Mouse (Mus musculus): ENCODE data around the gene Paics. TPM values are rescaled to one million over a fixed set of nuclear protein-coding genes. Genes with fewer than 3 reads are reported as not detected.

Gene Paics
- total RNA-seq, 1 experiment, result 369 TPM

DNA sequence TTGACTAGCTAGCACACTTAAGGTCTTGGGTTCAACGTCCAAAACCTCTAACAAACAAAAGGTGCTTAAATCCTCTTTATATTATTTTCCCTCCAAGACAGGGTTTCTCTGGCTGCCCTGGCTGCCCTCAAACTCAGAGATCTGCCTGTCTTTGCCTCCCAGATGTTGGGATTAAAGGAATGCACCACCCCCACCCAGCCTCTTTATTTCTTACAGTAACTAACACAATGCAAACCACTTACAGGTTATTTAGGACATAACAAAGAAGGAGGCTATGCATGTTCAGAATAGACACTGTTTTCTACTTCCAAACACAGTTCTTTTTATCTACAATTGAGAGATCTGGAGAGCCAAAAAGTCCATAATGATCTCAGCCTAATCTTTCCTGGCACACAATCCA is 26.8 kb upstream of the Paics start:
- Histone ChIP-seq H3K9ac (ENCODE audit: insufficient read depth, low read depth, low read length, poor library complexity, severe bottlenecking) (no peak overlapping the region), H3K9me3 (ENCODE audit: control insufficient read depth, insufficient read depth, low read depth, low read length) (no peaks in the 10 kb centered on the region), H3K4me3 (ENCODE audit: insufficient read depth in 1 of 2, low read depth in 1 of 2, low read length in 2 of 2, poor library complexity in 1 of 2, severe bottlenecking in 1 of 2) (no peak overlapping the region), H3K36me3 (ENCODE audit: control insufficient read depth, insufficient read depth, low read length, poor library complexity, severe bottlenecking) (peaks cover 29% of the 10 kb centered on the region), H3K4me1 (ENCODE audit: control insufficient read depth in 2 of 2, insufficient read depth in 2 of 2, low read length in 2 of 2, poor library complexity in 1 of 2) (peaks cover 0 to 6% of the 10 kb centered on the region in 2 experiments), H3K27ac (ENCODE audit: insufficient read depth, low read depth, low read length, poor library complexity, severe bottlenecking) (no peak overlapping the region)
- in situ Hi-C loops (cut with MboI; ENCODE audit: low sequenced_read_pairs in 2 of 2, unreplicated experiment in 2 of 2), result no loop called here
- no peak for TF ChIP-seq MAFK (IDR thresholded peaks at IDR 0.05; ENCODE audit: insufficient read depth, low read depth, low read length)
- TF ChIP-seq ZC3H11A (IDR thresholded peaks at IDR 0.05; ENCODE audit: borderline replicate concordance, low read depth, low read length), result no peak
- no peak for TF ChIP-seq CHD2 (IDR thresholded peaks at IDR 0.05; ENCODE audit: low read depth, low read length)
- no peak for TF ChIP-seq ZNF384 (IDR thresholded peaks at IDR 0.05; ENCODE audit: low read depth, low read length)
- TF ChIP-seq HCFC1 (IDR thresholded peaks at IDR 0.05; ENCODE audit: borderline replicate concordance, insufficient read depth, low read length), result no peak
- no peak for DNase-seq (ENCODE audit: low read depth, low spot score)

DNA sequence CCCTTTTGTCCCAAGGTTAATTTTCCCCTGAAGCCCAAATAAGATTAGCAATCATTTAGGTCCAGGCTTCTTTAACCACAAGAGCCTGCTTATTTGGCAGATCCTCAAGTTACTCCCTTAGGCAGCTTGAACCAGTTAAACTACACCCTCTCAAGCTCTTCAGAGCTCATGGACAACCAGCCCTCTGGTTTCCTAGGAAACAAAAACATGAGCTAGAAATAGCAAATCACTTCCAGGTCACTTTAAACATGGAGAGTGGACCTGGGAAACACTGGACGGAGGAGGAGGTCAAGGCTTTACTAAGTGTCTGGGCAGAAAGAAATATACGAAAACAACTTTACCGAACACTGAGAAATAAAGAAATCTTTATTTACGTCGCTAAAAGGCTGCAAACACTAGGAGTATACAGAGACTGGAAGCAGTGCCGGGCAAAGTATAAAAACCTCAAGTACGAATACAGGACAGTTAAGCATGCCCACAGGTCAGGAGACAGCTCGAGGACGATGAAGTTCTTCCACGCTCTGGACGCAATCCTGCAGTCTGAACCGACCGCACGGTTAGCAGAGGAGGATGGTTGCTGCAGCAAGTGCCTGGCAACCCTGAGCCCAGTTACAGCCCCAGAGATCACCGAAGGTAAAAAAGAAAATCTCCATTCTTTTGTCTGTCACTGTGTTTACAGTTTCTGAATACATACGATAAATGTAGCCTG is 22.8 kb upstream of the Paics start:
- no peak overlapping the region for H3K9ac ChIP-seq (ENCODE audit: insufficient read depth, low read depth, low read length, poor library complexity, severe bottlenecking)
- TF ChIP-seq HCFC1 (IDR thresholded peaks at IDR 0.05; ENCODE audit: borderline replicate concordance, insufficient read depth, low read length), result no peak
- in situ Hi-C loops (cut with MboI; ENCODE audit: low sequenced_read_pairs in 2 of 2, unreplicated experiment in 2 of 2), result no loop called here
- DNase-seq (ENCODE audit: low read depth, low spot score), result no peak
- H3K36me3 ChIP-seq (ENCODE audit: control insufficient read depth, insufficient read depth, low read length, poor library complexity, severe bottlenecking), result peaks cover 16% of the 10 kb centered on the region
- peaks cover 4 to 6% of the 10 kb centered on the region in 2 experiments for H3K4me1 ChIP-seq (ENCODE audit: control insufficient read depth in 2 of 2, insufficient read depth in 2 of 2, low read length in 2 of 2, poor library complexity in 1 of 2)
- H3K27ac ChIP-seq (ENCODE audit: insufficient read depth, low read depth, low read length, poor library complexity, severe bottlenecking), result no peak overlapping the region; the same call in 1 of the 2 replicates
- H3K4me3 ChIP-seq (ENCODE audit: insufficient read depth in 1 of 2, low read depth in 1 of 2, low read length in 2 of 2, poor library complexity in 1 of 2, severe bottlenecking in 1 of 2), result no peak overlapping the region
- no peaks in the 10 kb centered on the region for H3K9me3 ChIP-seq (ENCODE audit: control insufficient read depth, insufficient read depth, low read depth, low read length)

DNA sequence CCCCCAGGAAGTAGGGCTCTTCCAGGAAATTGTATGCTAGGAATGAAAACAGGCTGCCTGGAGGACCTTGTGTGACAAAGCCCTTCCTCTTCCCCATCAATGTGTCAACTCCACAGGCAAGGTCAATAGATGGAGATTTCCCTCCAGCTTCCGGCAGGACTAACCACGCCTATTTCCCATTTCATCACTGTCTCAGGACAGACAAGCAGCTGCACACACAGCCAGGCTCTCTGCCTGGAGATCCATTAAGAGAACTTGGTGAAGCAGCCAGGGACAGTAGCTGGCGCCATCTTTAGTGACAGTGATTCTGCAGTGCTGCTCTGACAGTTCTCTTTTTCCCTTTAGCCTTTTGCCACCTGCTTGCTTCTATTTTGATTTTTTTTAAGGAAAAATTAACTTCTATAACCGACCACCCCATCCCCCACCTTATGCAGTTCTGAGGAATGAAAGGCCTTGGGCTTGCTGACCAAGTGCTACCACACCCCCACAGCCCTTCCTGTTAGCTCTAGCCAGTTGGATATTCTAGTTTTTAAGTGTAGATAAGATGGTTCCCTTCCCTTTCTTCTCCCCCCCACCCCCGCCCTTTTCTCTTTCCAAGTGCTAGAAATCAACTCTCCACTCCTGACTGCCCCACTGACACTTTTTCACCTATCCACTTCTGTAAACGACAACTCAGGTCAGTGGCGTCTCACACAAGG is 21.8 kb upstream of the Paics start:
- in situ Hi-C loops (cut with MboI; ENCODE audit: low sequenced_read_pairs in 2 of 2, unreplicated experiment in 2 of 2), result no loop called here
- H3K36me3 ChIP-seq (ENCODE audit: control insufficient read depth, insufficient read depth, low read length, poor library complexity, severe bottlenecking), result peaks cover 13% of the 10 kb centered on the region
- no peak for TF ChIP-seq ZNF384 (IDR thresholded peaks at IDR 0.05; ENCODE audit: low read depth, low read length)
- no peak for TF ChIP-seq CHD2 (IDR thresholded peaks at IDR 0.05; ENCODE audit: low read depth, low read length)
- TF ChIP-seq ZC3H11A (IDR thresholded peaks at IDR 0.05; ENCODE audit: borderline replicate concordance, low read depth, low read length), result no peak
- TF ChIP-seq MAFK (IDR thresholded peaks at IDR 0.05; ENCODE audit: insufficient read depth, low read depth, low read length), result no peak
- no peak for TF ChIP-seq HCFC1 (IDR thresholded peaks at IDR 0.05; ENCODE audit: borderline replicate concordance, insufficient read depth, low read length)
- H3K4me3 ChIP-seq (ENCODE audit: insufficient read depth in 1 of 2, low read depth in 1 of 2, low read length in 2 of 2, poor library complexity in 1 of 2, severe bottlenecking in 1 of 2), result no peak overlapping the region
- H3K9ac ChIP-seq (ENCODE audit: insufficient read depth, low read depth, low read length, poor library complexity, severe bottlenecking), result no peak overlapping the region
- peak overlapping the region; percentile 33; the same call in 1 of the 2 replicates for H3K27ac ChIP-seq (ENCODE audit: insufficient read depth, low read depth, low read length, poor library complexity, severe bottlenecking)
- H3K9me3 ChIP-seq (ENCODE audit: control insufficient read depth, insufficient read depth, low read depth, low read length), result no peaks in the 10 kb centered on the region
- peaks cover 4 to 6% of the 10 kb centered on the region in 2 experiments for H3K4me1 ChIP-seq (ENCODE audit: control insufficient read depth in 2 of 2, insufficient read depth in 2 of 2, low read length in 2 of 2, poor library complexity in 1 of 2)
- DNase-seq (ENCODE audit: low read depth, low spot score), result peak; percentile 60

DNA sequence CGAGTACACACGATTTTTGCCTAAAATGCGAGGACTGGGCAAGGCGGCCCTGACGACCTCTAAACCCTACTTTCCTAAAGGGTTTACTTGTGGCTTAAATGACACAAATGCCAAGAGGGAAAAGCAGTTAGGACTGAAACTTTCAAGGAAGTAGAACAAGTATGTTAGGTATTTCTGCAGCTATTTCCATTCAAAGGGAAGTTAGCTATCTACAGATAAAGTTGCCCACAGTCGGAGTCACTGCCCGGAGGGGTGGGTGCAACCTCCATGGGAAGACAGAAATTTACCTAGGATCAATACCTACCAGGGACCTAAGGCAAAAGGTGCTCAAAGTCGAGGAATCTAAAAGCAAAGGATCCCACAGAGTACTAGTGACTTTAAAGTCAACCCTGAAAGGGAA is 11.4 kb upstream of the Paics start:
- peaks cover 0 to 3% of the 10 kb centered on the region in 2 experiments; a peak in 1 of 4 replicates for H3K4me1 ChIP-seq (ENCODE audit: control insufficient read depth in 2 of 2, insufficient read depth in 2 of 2, low read length in 2 of 2, poor library complexity in 1 of 2)
- H3K36me3 ChIP-seq (ENCODE audit: control insufficient read depth, insufficient read depth, low read length, poor library complexity, severe bottlenecking), result peaks cover 9% of the 10 kb centered on the region
- in situ Hi-C loops (cut with MboI; ENCODE audit: low sequenced_read_pairs in 2 of 2, unreplicated experiment in 2 of 2), result no loop called here
- no peaks in the 10 kb centered on the region for H3K9me3 ChIP-seq (ENCODE audit: control insufficient read depth, insufficient read depth, low read depth, low read length)
- no peak overlapping the region for H3K9ac ChIP-seq (ENCODE audit: insufficient read depth, low read depth, low read length, poor library complexity, severe bottlenecking)
- no peak for TF ChIP-seq ZNF384 (IDR thresholded peaks at IDR 0.05; ENCODE audit: low read depth, low read length)
- no peak for TF ChIP-seq MAFK (IDR thresholded peaks at IDR 0.05; ENCODE audit: insufficient read depth, low read depth, low read length)
- TF ChIP-seq CHD2 (IDR thresholded peaks at IDR 0.05; ENCODE audit: low read depth, low read length), result no peak
- no peak for TF ChIP-seq ZC3H11A (IDR thresholded peaks at IDR 0.05; ENCODE audit: borderline replicate concordance, low read depth, low read length)
- TF ChIP-seq HCFC1 (IDR thresholded peaks at IDR 0.05; ENCODE audit: borderline replicate concordance, insufficient read depth, low read length), result no peak
- no peak overlapping the region for H3K4me3 ChIP-seq (ENCODE audit: insufficient read depth in 1 of 2, low read depth in 1 of 2, low read length in 2 of 2, poor library complexity in 1 of 2, severe bottlenecking in 1 of 2)
- DNase-seq (ENCODE audit: low read depth, low spot score), result no peak
- H3K27ac ChIP-seq (ENCODE audit: insufficient read depth, low read depth, low read length, poor library complexity, severe bottlenecking), result peak overlapping the region; percentile 31; the same call in 1 of the 2 replicates
